Mouse (Mus musculus): ENCODE measurements around the gene Pde7b.

Gene Pde7b

GRCm38 (mm10) chr10:20408336-20408735 is 316.5 kb downstream of the Pde7b start:
- no peak for DNase-seq

- no peak for DNase-seq
These were observed 319.4 kb downstream of the Pde7b start for GRCm38 (mm10) chr10:20405471-20405870.

- DNase-seq, result no peak
These were observed 321.9 kb downstream of the Pde7b start for GRCm38 (mm10) chr10:20402941-20403340.

- no peak for DNase-seq
These were observed 324.5 kb downstream of the Pde7b start for GRCm38 (mm10) chr10:20400406-20400805.

GRCm38 (mm10) chr10:20398641-20399390 is 326.1 kb downstream of the Pde7b start:
- no peak for DNase-seq

- DNase-seq, result no peak
These were observed 326.7 kb downstream of the Pde7b start for GRCm38 (mm10) chr10:20398224-20398623.

- DNase-seq, result no peak
These were observed 329.1 kb downstream of the Pde7b start for GRCm38 (mm10) chr10:20395778-20396177.

GRCm38 (mm10) chr10:20394815-20395214 is 330.1 kb downstream of the Pde7b start:
- DNase-seq, result no peak

GRCm38 (mm10) chr10:20390568-20390967 is 334.3 kb downstream of the Pde7b start:
- DNase-seq, result no peak

- DNase-seq, result no peak
These were observed 342.0 kb downstream of the Pde7b start for GRCm38 (mm10) chr10:20382807-20383419.

- DNase-seq, result no peak
These were observed 343.5 kb downstream of the Pde7b start for GRCm38 (mm10) chr10:20381352-20381751.

- peak; percentile 7 for DNase-seq
These were observed 344.1 kb downstream of the Pde7b start for GRCm38 (mm10) chr10:20380798-20381197.

- no peak for DNase-seq
These were observed 345.7 kb downstream of the Pde7b start for GRCm38 (mm10) chr10:20379071-20379735.

GRCm38 (mm10) chr10:20377621-20378020 is 347.3 kb downstream of the Pde7b start:
- no peak for DNase-seq

GRCm38 (mm10) chr10:20372046-20372445 is 352.8 kb downstream of the Pde7b start:
- DNase-seq, result no peak

- no peak for DNase-seq
These were observed 362.3 kb downstream of the Pde7b start for GRCm38 (mm10) chr10:20362450-20363118.

- no peak for DNase-seq
These were observed 363.1 kb downstream of the Pde7b start for GRCm38 (mm10) chr10:20361542-20362449.

GRCm38 (mm10) chr10:20348894-20349293 is 376.0 kb downstream of the Pde7b start:
- no peak for DNase-seq

Measured in cerebellum, adult 9-11 months (tissue).